Mouse (Mus musculus) liver, adult (tissue): ENCODE measurements at regions not wholly inside any gene's neighbourhood (a gene's known extent, or its start where the extent isn't known, plus 50 kb on each side); places are given as distances from the start of the nearest gene placed in this dataset.

Experiments used
- GATA4 ChIP-seq: IDR thresholded peaks from 2 replicates; pipeline ENCODE4 v1.6.1; 2014; ENCODE audit warnings: mild to moderate bottlenecking, low read length; ENCODE audit not compliant: insufficient replicate concordance

DNA sequence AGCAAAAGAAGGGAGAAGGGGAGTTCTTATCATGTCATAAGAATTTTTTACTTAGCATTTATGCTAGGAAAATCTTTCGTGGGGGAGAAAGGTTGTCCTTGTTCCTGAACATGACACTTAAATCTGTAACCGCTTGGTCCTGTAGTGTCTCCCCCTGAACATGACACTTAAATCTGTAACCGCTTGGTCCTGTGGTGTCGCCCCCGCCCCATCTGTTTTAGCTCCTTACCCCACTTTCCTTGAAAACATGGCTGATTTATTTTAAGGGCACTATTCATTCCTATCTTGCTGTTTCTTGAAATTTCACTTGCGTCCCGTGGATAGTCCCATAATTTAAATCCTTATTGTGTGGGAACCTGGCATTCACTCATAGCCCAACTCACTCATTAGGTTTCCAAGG is 82.2 kb downstream of the Rap2a start:
- TF ChIP-seq GATA4: no peak

DNA sequence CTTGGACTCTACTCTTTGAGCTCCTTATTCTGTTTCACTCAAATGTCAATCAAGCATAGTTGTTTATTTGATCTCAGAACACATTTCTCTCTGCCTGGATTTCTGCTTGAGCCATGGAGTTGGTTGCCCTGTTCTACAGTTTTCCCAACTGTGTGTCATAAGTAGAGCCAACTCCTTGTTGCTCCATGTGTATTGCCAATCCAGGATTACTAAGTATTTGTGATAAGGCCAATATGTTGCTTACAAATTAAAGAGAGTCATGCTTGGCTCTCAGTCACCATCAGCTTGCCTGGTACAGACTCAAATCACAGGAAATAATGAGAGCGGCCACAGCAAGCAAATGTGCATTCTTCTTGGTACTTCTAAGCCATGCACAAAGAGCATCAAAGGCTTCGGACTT is 82.7 kb downstream of the Rap2a start:
- TF ChIP-seq GATA4: no peak

DNA sequence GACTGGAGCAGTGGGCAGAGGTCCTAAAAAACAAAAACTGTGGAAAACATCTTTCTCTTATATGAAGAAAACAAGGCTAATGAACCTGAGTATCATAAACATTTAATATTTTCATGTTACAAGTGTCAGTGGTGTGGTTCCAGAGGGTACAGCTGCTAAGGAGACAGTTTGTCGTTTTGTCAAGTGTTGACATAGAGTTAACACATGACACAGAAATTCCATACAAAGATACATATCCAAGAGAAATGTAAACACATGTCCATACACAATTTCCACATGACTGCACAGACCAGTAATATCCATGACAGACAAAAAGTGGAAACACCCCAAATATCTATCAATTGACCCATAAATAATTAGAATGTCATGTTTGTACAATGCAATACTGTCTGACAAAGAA is 88.7 kb downstream of the Rap2a start:
- no peak for TF ChIP-seq GATA4

DNA sequence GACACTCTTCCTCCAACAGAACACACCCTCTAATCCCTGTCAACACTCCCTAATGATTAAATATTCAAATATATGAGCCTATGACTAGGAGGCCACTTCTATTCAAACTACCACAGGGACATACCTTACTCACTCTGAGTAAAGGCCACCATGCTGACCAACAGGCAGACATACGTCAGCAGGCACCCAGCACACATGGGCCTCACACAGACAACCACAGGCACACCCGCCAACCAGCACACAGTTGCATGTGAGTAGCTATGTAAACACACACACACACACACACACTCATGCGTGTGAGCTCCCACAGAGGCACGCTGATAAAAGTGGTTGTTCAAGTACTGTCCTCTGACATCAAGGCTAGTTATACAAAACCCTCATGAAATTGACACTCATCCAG is 89.8 kb downstream of the Rap2a start:
- no peak for TF ChIP-seq GATA4

DNA sequence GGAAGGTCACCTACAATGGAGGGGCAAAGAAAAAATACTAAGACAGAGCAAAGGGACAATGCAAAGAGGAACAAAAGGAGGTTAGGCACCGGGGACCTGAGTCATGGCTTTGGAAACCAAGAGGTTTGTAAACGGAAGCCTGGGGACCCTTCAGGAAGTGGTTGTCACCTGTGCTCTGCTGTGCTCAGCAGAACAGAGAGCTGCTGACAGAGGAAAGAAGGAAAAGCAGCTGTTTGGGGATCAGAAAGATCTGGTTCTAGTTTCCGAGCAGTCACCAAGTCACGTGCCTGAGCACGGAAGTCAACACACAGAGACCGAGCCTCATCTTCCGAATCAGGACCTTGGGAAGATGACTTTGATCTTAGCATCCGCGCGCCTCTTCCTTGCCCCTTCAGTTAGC is 94.0 kb downstream of the Rap2a start:
- no peak for TF ChIP-seq GATA4

DNA sequence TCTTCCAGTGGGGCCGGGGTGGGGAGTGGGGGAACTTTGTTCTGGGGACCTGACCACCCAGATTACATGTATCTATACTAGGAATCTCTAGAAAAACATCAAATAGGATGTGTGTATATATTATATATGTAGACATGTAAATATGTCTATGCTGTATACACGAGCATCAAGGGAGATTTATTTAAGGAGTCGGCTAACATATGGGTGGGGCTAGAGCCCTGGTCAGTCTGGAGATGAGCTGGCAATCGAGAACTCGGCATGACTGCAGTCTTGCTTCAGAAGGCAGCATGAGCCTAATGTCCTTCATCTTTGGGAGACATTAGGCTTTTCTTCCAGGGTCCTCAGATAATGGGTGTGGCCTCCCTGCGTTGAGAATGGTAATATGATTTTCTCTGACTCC is 97.0 kb downstream of the Rap2a start:
- no peak for TF ChIP-seq GATA4

DNA sequence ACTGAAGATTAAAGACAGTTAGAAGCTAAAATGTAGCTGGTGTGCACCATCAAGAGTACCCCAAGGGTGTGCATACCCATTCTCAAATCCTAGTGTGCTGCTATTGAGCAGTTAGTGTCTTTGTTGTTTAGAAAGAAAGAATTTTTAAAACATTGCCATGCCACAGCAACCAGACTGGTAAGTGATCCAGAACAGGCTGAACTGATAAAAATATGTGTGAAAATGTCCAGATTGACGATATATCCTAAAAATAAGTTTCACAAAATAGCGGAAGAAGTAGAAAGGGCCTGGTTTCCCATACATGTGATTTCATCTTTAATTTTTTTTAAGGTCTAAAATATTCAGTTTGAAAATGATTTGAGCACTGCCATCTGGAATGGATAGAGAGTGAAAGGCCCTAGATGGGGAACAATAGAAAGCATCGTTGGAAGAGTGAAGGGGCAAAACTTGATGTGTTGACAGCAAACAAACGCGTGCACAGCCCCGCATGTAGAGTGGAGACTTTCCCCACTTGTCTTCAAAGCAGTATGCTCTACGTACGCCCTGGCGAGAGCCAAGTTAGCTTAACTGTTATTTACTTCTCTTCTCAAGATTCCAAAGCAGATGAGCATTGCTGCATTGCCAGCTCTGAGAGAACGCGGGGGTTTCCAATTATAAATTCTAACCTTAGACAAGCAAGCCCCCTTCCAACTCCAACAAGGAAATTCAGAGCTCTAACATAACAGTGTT is 100.3 kb downstream of the Rap2a start:
- no peak for TF ChIP-seq GATA4

DNA sequence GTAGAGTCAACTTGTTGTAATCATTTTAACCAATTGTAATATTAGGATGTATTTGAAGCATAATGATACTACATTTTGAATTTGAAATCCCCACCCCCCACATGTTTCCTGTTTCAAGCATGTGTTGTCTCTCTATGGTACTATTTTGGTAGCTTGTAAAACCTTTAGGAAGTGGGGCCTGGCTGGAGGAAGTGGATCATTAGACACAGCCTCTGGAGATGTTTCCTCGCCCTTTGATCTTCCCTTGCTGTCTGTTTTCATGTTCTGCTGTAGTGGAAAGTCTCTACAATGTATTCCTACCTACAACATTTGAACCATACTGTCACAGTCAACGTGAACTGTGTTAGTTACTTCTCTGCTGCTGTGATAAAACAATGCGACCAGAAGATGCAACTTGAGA is 105.6 kb downstream of the Rap2a start:
- TF ChIP-seq GATA4: no peak

DNA sequence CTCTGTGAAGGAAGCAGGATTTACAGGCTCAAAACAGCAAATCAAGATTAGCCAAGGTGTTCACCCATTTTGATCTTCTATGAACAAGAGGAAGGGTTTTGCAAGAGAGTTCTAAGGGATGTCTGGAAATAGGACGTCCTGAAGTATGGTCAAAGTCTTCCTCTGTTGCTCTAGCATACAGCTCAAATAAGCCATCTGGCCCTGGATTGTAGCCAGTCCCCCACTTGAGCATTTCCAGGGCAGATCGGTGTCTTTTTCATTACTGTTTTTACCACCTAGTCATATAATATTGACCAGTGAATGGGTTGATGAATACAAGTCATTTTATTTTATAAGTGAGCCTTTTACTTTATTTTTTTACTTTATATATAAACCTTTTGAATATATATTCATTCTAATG is 113.9 kb downstream of the Rap2a start:
- TF ChIP-seq GATA4: no peak

DNA sequence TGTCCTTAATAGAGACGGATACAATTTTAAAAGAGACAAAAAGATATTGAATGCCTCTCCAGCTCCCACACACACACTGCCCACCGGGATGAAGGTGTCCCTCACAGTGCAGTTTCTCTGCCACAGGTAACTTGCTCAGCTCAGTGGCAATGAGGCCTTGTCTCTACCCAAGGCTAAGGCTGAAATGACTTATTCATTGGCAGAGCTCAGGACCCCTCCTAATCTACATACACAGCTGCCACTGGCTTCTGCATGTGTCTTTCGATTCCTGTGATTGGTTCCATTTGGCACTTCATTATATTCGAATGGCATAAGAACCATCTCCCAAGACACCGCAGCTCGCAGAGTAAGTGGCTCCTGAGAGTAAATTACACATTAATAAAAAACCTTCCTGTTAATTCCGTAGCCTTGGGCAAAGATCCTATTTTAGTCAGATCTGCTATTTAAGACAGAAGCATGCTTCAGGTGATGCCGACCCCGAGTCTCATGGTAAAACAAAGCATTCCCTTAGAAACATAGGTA is 122.2 kb downstream of the Rap2a start:
- no peak for TF ChIP-seq GATA4

DNA sequence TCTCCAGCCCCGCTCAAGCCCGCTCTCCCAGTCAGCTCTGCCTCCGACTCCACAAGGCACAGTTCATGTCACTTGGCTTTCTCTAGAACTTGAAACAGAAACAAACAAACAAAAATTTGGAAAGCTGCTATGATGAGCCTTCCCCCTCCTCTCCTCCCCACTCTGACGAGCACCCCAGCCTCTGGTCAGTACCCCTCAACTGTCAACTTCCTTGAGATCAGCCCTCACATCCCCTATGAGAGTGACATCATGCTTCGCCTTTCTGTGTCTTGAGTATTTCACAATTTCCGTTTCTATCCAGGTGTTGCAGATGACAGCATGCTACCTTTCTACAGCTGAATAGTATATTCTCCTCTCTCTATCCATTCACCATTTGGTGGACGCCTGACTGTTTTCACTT is 123.3 kb downstream of the Rap2a start:
- no peak for TF ChIP-seq GATA4

DNA sequence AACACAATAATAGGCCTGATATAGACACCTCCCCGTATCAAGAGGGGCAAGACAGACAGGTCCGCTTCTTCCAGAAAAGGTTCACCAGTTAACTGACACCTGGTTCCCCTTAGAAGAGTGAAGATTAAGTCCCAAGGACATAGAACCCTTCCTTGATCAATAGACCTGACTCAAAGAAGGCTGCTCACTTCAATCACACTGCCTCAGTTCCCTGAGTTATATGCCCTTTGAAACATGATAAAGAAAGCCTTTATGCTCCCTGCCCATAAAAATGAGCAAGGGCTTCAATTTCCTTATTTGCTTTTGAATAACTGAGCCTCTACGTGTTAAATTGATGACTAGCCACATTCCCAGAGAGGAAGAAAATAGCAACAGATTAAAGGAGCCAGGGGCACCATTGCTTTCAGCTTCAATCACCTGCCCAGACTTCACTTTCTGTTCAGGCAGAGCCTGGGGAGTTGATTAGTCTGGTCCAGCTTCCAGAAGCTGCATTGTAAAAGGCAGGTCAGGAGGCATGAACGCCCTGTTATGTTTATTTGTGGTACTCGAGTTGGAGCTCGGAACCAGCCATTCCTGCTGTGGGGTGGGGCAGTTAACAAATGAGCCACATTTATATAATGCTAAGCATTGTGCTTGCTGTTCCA is 125.7 kb downstream of the Rap2a start:
- no peak for TF ChIP-seq GATA4

DNA sequence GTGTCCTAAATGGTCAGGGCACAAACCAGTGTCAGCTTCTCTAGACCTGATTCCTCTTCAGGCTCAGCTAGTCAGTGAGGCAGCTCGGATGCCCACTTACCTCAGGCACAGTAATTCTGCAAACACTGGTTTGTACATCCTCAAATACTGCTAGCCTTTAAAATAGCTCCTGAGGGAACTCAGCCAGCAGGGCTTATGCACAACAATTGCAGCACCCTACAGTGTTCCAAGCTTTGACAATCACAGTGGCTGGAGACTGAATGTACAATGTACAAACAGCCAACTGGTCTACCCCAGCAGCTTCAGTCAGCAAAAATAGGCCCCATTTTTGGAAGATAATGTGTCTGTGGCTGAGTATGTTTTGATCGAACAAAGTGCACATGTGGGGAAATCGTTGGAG is 129.6 kb downstream of the Rap2a start:
- TF ChIP-seq GATA4: no peak

DNA sequence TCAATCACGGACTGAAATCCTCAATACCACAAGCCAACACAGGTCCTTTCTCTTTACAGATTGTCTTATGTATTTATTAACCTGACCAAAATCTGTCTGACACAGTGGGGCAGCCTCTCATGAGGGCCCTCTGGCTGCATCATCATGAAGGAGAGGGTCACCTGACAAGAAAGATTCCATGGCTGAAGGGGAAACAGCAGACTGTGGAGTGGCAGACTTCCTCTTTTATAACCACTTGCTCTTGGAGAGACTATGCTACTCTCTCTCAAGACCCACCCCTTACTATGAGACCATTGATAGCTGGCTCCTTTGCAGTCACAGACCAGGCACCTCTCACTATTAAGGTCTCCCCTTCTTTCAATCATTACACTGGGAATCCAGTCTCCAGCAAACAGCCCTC is 133.1 kb downstream of the Rap2a start:
- no peak for TF ChIP-seq GATA4

DNA sequence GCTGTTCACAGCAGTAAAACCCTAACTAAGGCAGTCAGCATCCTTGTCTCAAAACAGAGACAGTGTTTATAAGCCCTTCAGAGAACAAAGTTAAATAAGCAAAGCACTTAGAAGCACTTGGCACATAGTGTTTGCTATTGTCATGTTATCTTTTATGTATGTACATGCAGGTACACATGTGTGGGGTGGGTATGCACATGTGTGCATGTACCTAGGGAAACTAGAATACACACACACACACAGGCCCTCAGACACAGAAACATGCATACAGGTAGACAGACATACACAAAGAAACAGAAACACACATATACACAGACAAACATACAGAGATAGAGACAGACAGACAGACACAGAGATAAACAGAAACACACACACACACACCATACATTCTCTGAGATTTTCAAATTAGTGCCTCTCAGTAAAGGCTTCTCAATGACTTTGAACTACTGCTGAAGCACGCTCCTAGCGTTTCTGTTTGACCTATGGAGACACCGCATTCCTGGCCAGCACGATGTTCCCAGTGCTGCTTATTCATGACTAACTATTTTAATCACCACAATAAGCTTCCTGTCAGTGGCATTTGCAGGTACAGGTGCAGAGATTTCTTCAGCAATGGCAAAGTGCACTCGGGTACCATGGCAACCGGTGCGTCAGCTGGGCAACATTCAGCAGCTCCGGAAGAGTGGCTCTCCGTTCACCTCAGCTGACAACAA is 148.1 kb downstream of the Rap2a start:
- no peak for TF ChIP-seq GATA4

DNA sequence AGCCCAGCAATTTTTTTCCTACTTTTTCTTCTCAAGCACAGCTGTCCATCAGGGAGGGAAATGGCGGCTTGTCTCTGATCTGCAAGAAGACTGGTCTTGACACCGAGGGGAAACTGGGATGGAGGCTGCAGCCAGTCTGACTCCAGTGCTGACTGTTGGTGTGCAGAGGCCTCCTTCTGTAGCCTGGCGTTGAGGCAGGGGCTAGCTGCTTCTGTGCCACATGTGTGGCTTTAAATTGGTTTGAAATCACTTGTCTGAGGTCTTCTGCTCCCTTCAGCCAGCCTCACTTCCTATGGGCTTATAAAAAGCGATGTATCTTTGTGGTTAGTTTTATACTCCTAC is 148.7 kb downstream of the Rap2a start:
- TF ChIP-seq GATA4: no peak
